Mouse (Mus musculus): ENCODE results near the gene Tas1r3. TPM values are rescaled to one million over a fixed set of nuclear protein-coding genes. Genes with fewer than 3 reads are reported as not detected.

Tas1r3 gene
- polyA plus RNA-seq, 1 experiment from 2014 or later, result 0.22 TPM

GRCm38 (mm10) chr4:155895216-155895615 lies 32.1 kb upstream of the Tas1r3 start:
- peaks cover 42% of the 10 kb centered on the region for H3K4me1 ChIP-seq
- peak overlapping the region; percentile 95 for H3K4me3 ChIP-seq
- no peak for DNase-seq (ENCODE audit: low spot score)
- no peaks in the 10 kb centered on the region for H3K27me3 ChIP-seq (ENCODE audit: low read depth, poor library complexity, severe bottlenecking)
- no peaks in the 10 kb centered on the region for H3K9me3 ChIP-seq (replicated peaks)
- H3K36me3 ChIP-seq, result peaks cover 41% of the 10 kb centered on the region
- 52% methylated on average over 6 of the region's 6 CpGs for WGBS
- H3K27ac ChIP-seq (replicated peaks), result 0 out of 2 replicates have a peak overlapping the region, but pooled peaks have one; percentile 5

GRCm38 (mm10) chr4:155894311-155894881 lies 31.2 kb upstream of the Tas1r3 start:
- peak overlapping the region; percentile 95 for H3K4me3 ChIP-seq
- WGBS, result 47% methylated on average over 8 of the region's 8 CpGs
- no peaks in the 10 kb centered on the region for H3K9me3 ChIP-seq (replicated peaks)
- H3K36me3 ChIP-seq, result peaks cover 41% of the 10 kb centered on the region
- peaks cover 48% of the 10 kb centered on the region for H3K4me1 ChIP-seq
- DNase-seq (ENCODE audit: low spot score), result no peak
- no peaks in the 10 kb centered on the region for H3K27me3 ChIP-seq (ENCODE audit: low read depth, poor library complexity, severe bottlenecking)
- peak overlapping the region; percentile 5; the same call in 1 of the 2 replicates for H3K27ac ChIP-seq (replicated peaks)

- peak overlapping the region; percentile 95 for H3K4me3 ChIP-seq
- no peak for DNase-seq (ENCODE audit: low spot score)
- 74% methylated on average over 8 of the region's 8 CpGs for WGBS
- H3K27me3 ChIP-seq (ENCODE audit: low read depth, poor library complexity, severe bottlenecking), result no peaks in the 10 kb centered on the region
- H3K4me1 ChIP-seq, result peaks cover 48% of the 10 kb centered on the region
- no peaks in the 10 kb centered on the region for H3K9me3 ChIP-seq (replicated peaks)
- peaks cover 41% of the 10 kb centered on the region for H3K36me3 ChIP-seq
- no peak overlapping the region for H3K27ac ChIP-seq (replicated peaks)
These were observed 30.1 kb upstream of the Tas1r3 start for GRCm38 (mm10) chr4:155893212-155893690.

GRCm38 (mm10) chr4:155892438-155893211 lies 29.5 kb upstream of the Tas1r3 start:
- DNase-seq (ENCODE audit: low spot score), result no peak
- WGBS, result 6% methylated on average over 37 of the region's 37 CpGs
- Histone ChIP-seq H3K9me3 (replicated peaks) (no peaks in the 10 kb centered on the region), H3K4me1 (peaks cover 48% of the 10 kb centered on the region), H3K36me3 (peaks cover 42% of the 10 kb centered on the region), H3K27me3 (ENCODE audit: low read depth, poor library complexity, severe bottlenecking) (no peaks in the 10 kb centered on the region), H3K27ac (replicated peaks) (peak overlapping the region; percentile 93), H3K4me3 (peak overlapping the region; percentile 95)

- Histone ChIP-seq H3K27me3 (ENCODE audit: low read depth, poor library complexity, severe bottlenecking) (no peaks in the 10 kb centered on the region), H3K36me3 (peaks cover 44% of the 10 kb centered on the region), H3K4me3 (peak overlapping the region; percentile 95), H3K4me1 (peaks cover 48% of the 10 kb centered on the region), H3K9me3 (replicated peaks) (no peaks in the 10 kb centered on the region), H3K27ac (replicated peaks) (peak overlapping the region; percentile 93)
- WGBS, result 1% methylated on average over 56 of the region's 56 CpGs
- peak; percentile 88 for DNase-seq (ENCODE audit: low spot score)
These were observed 28.9 kb upstream of the Tas1r3 start for GRCm38 (mm10) chr4:155892017-155892416.

- Histone ChIP-seq H3K27ac (replicated peaks) (peak within 1 kb of the TSS; percentile 93), H3K4me1 (peaks cover 48% of the 10 kb centered on the region)
These were observed 28.4 kb upstream of the Tas1r3 start, which contains the start of the genes Pusl1 and Acap3 for GRCm38 (mm10) chr4:155891551-155892001. Gene Pusl1 (minus strand): TSS chr4:155891781. Gene Acap3 (plus strand): TSS chr4:155891822.

GRCm38 (mm10) chr4:155891011-155891471 lies 27.9 kb upstream of the Tas1r3 start:
- Histone ChIP-seq H3K27me3 (ENCODE audit: low read depth, poor library complexity, severe bottlenecking) (no peaks in the 10 kb centered on the region), H3K4me3 (peak overlapping the region; percentile 95), H3K9me3 (replicated peaks) (no peaks in the 10 kb centered on the region), H3K27ac (replicated peaks) (peak overlapping the region; percentile 93), H3K36me3 (peaks cover 44% of the 10 kb centered on the region), H3K4me1 (peaks cover 48% of the 10 kb centered on the region)
- no peak for DNase-seq (ENCODE audit: low spot score)
- under 1% methylated on average over 34 of the region's 34 CpGs for WGBS

More at GRCm38 (mm10) chr4:155891551-155892001, 28.4 kb upstream of the Tas1r3 start, which contains the start of the genes Pusl1 and Acap3:
- Histone ChIP-seq H3K27me3 (ENCODE audit: low read depth, poor library complexity, severe bottlenecking) (no peaks in the 10 kb centered on the region), H3K4me3 (peak within 1 kb of the TSS; percentile 95), H3K36me3 (peaks cover 44% of the 10 kb centered on the region), H3K9me3 (replicated peaks) (no peaks in the 10 kb centered on the region)
- under 1% methylated on average over 52 of the region's 52 CpGs for WGBS
- DNase-seq (ENCODE audit: low spot score), result peak; percentile 96

GRCm38 (mm10) chr4:155889316-155889715 lies 26.2 kb upstream of the Tas1r3 start:
- H3K27me3 ChIP-seq (ENCODE audit: low read depth, poor library complexity, severe bottlenecking), result no peaks in the 10 kb centered on the region
- DNase-seq (ENCODE audit: low spot score), result no peak
- 88% methylated on average over 5 of the region's 5 CpGs for WGBS
- H3K9me3 ChIP-seq (replicated peaks), result no peaks in the 10 kb centered on the region
- peaks cover 60% of the 10 kb centered on the region for H3K36me3 ChIP-seq
- no peak overlapping the region for H3K27ac ChIP-seq (replicated peaks)
- peaks cover 36% of the 10 kb centered on the region for H3K4me1 ChIP-seq
- no peak overlapping the region for H3K4me3 ChIP-seq

GRCm38 (mm10) chr4:155888181-155888580 lies 25.0 kb upstream of the Tas1r3 start:
- 94% methylated on average over 9 of the region's 9 CpGs for WGBS
- Histone ChIP-seq H3K27ac (replicated peaks) (no peak overlapping the region), H3K9me3 (replicated peaks) (no peaks in the 10 kb centered on the region), H3K36me3 (peaks cover 71% of the 10 kb centered on the region), H3K4me1 (peaks cover 24% of the 10 kb centered on the region), H3K27me3 (ENCODE audit: low read depth, poor library complexity, severe bottlenecking) (no peaks in the 10 kb centered on the region), H3K4me3 (no peak overlapping the region)
- no peak for DNase-seq (ENCODE audit: low spot score)

- no peaks in the 10 kb centered on the region for H3K27me3 ChIP-seq (ENCODE audit: low read depth, poor library complexity, severe bottlenecking)
- no peaks in the 10 kb centered on the region for H3K9me3 ChIP-seq (replicated peaks)
- WGBS, result 90% methylated on average over 10 of the region's 10 CpGs
- H3K4me3 ChIP-seq, result no peak overlapping the region
- H3K4me1 ChIP-seq, result peaks cover 19% of the 10 kb centered on the region
- DNase-seq (ENCODE audit: low spot score), result no peak
- H3K36me3 ChIP-seq, result peaks cover 76% of the 10 kb centered on the region
- no peak overlapping the region for H3K27ac ChIP-seq (replicated peaks)
These were observed 24.5 kb upstream of the Tas1r3 start for GRCm38 (mm10) chr4:155887674-155888073.

- H3K36me3 ChIP-seq, result peaks cover 85% of the 10 kb centered on the region
These were observed 23.2 kb upstream of the Tas1r3 start for GRCm38 (mm10) chr4:155886330-155886729.

GRCm38 (mm10) chr4:155883587-155883986 lies 20.4 kb upstream of the Tas1r3 start:
- no peak for DNase-seq (ENCODE audit: low spot score)
- Histone ChIP-seq H3K36me3 (peaks cover 86% of the 10 kb centered on the region), H3K27ac (replicated peaks) (no peak overlapping the region), H3K27me3 (ENCODE audit: low read depth, poor library complexity, severe bottlenecking) (no peaks in the 10 kb centered on the region), H3K4me3 (no peak overlapping the region), H3K9me3 (replicated peaks) (no peaks in the 10 kb centered on the region), H3K4me1 (no peaks in the 10 kb centered on the region)
- 86% methylated on average over 3 of the region's 3 CpGs for WGBS

More at GRCm38 (mm10) chr4:155886330-155886729, 23.2 kb upstream of the Tas1r3 start:
- Histone ChIP-seq H3K9me3 (replicated peaks) (no peaks in the 10 kb centered on the region), H3K4me3 (no peak overlapping the region), H3K27me3 (ENCODE audit: low read depth, poor library complexity, severe bottlenecking) (no peaks in the 10 kb centered on the region), H3K4me1 (peaks cover 15% of the 10 kb centered on the region), H3K27ac (replicated peaks) (no peak overlapping the region)
- no peak for DNase-seq (ENCODE audit: low spot score)
- WGBS, result 94% methylated on average over 5 of the region's 5 CpGs

Measured in midbrain, embryonic 10.5 days (tissue).